Mouse (Mus musculus) brain, embryonic 14.5 days (tissue): ENCODE results near the gene Apom. TPM values are rescaled to one million over a fixed set of nuclear protein-coding genes. Genes with fewer than 3 reads are reported as not detected.
"Not testable (repeated sequence)": the region's sequence is repeated elsewhere in the genome, so short reads cannot be mapped to it uniquely, and the experiment has no call there.

Experiments used
- DNase-seq: peaks from one replicate; pipeline ENCODE4 v3.0.0-alpha.2; 2011; ENCODE audit warnings: low read depth
- CTCF ChIP-seq: fragments of 200-500 bp; IDR thresholded peaks from 2 replicates; pipeline ENCODE4 v1.5.1; 2012; ENCODE audit warnings: inconsistent platforms, mild to moderate bottlenecking, moderate library complexity, borderline replicate concordance; ENCODE audit not compliant: insufficient read depth, insufficient read length; ENCODE audit errors: extremely low read depth
- POLR2A ChIP-seq: fragments of 200-500 bp; IDR thresholded peaks from 2 replicates; pipeline ENCODE4 v1.6.1; 2012; ENCODE audit warnings: mild to moderate bottlenecking, inconsistent platforms, borderline replicate concordance; ENCODE audit not compliant: poor library complexity, insufficient read depth, insufficient read length, severe bottlenecking; ENCODE audit errors: extremely low read depth
- polyA plus RNA-seq: library from polyadenylated mRNA; depleted of rRNA; stranded (reverse); fragments of >200 nt; gene quantifications from 2 replicates; pipeline ENCODE4 v1.2.3, GENCODE M21; 2012

The Apom gene
- polyA plus RNA-seq, 1 experiment = 0.93 TPM

DNA sequence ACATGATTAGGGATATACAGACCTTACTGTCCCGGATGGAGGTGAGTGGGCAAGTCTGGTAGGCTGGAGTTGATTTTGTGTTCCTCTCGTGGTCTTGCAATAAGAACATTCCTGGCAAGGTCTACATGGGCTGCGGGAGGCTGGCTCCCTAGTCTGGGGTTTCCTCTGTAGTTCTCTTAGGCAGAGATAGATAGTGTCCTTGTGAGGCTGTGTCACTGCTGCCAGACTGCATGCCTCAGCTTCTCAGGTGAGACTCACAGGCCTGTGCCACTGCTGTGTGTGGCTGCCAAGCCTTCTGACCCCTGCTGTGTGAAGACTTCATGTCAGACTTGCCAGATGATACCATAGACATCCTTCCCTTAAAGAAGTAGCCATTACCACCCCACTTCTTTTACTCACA lies 7.4 kb upstream of the Apom start:
- TF ChIP-seq POLR2A (no peak), CTCF (no peak)
- no peak for DNase-seq

DNA sequence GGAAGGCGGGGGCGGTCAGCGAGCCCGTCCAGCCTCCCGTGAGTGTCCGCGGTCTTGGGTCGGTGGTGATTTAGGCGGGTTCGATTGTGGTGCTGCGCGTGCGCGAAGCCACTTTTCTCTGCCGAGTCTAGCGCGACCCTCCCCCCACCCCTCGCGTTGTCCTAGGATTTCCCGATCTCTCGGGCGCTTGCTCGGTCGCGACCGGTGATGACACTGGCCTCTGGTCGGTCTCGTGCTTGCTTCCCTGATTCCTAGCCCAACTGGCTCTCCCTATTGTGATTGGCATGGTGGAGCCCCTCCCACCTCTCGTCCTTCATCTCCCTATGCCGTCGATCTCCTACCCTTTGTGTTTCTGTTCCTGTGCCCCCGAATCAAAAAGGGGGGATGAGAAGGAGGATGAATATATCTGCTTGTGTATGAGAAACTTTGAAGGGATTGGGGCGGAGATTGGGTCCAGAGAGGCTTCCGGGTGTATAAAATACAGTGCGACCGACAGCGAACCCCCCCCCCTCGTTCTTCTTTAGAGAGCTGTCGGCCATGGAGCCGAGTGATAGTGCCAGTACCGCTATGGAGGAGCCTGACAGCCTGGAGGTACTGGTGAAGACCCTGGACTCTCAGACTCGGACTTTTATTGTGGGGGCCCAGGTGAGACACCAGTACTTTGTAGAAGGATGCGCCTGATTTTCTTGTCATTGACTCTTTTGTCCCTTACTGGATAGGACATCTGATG lies 3.9 kb upstream of the Apom start:
- TF ChIP-seq CTCF = no peak
- no peak for DNase-seq

GRCm38 (mm10) chr17:35134801-35135590 lies 3.1 kb upstream of the Apom start, which contains the start of gene Bag6:
Bag6 (plus strand) TSS chr17:35135178.
- TF ChIP-seq CTCF (no peak), POLR2A (peak; percentile 77)
- peak; percentile 98 for DNase-seq

GRCm38 (mm10) chr17:35133517-35133916 lies 1.7 kb upstream of the Apom start:
- no peak for TF ChIP-seq CTCF
- no peak for TF ChIP-seq POLR2A
- no peak for DNase-seq

DNA sequence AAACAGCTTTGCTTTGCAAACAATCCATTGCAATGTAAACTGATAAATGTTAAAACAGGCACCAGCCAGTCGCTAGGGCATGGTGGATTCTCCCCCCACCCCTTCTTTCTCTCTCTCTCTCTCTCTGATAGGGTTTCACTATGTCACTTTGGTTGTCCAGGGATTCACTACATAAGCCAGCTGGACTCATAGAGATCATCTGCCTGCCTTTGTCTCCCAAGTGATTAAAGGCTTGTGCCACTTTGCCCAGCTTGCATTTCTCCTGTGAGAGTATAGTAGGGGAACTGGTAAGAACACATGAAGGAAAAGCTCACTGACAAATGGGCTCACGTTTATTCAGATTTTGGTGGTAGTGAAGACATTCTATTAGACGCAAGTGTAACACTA lies 317 bp upstream of the Apom start:
- no peak for DNase-seq
- no peak for TF ChIP-seq POLR2A
- no peak for TF ChIP-seq CTCF

DNA sequence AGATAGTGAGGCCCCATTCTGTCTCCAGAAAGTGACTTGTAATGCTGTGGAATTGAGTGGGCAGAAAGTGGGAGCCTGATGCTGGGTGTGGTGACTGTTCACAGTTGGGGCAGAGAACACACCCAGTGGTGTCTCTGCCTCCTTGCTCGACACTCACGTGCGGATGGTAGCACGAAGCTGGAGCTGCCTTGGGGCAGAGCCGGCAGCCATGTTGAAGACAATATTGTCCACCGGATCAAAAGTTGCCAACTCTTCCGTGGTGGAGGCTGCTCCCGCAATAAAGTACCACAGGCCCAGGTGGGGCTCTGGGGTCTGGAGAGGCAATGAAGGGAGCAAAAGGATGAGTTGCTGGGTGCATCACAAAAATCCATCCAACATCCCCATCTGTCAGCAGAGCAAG lies 812 bp downstream of the Apom start:
- TF ChIP-seq CTCF (no peak), POLR2A (no peak)
- no peak for DNase-seq

DNA sequence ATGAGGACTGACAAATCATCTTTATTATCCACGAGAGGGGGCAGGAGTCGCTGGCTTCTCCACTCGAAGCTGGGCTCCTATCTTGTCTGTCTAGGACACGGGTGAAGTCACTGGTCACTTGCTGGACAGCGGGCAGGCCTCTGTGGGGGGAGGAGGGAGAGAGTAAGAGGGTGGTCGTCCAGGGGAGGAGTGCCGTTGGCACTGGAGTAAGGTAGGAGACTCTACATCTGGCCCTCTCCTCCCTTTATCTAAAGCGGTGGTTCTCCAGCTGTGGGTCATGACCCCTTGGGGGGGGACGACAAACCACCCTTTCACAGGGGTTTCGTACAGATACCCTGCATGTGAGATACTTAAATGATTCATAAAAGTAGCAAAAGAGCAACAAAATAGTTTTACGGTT lies 2.9 kb downstream of the Apom start:
- TF ChIP-seq CTCF (no peak), POLR2A (no peak)
- DNase-seq = no peak

DNA sequence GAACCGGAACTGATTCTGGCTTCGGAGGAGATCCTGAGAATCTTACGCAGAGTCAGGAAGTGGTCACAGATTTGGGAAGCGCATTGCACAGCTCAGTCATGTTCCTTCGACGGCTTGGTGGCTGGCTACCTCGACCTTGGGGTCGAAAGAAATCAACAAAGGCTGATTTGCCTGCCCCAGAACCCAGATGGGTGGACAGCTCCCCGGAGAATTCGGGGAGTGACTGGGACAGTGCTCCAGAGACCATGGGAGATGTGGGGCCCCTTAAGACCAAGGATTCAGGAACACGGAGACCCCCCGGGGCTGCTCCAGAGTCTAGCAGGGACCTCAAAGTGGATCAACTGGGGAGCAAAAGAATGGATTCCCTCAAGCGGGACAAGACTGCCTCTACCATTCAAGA lies 4.8 kb downstream of the Apom start:
- no peak for TF ChIP-seq CTCF
- no peak for TF ChIP-seq POLR2A
- no peak for DNase-seq

DNA sequence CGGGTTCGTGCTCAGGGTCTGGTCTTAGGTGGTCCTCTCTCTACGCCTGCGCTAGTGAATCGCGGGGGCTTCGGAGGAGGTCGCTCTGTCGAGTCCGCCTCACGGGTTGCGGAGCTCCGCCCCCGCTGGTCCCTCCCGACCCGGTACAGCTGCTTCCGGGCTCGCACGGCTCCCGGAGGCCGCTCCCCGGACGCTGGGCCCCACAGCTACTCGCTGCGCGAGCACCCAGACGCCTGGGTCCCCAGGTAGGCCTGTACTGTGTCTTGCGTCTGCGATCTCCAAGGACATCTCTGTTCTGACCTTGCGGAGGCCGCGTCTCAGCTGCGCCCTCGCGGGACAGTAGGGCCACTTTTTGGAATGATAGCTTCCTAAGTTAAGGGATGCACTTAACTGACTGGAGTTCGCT lies 5.6 kb downstream of the Apom start, which contains the start of gene D17H6S53E:
D17H6S53E (plus strand) TSS at position 168 of the 406 bp plus-strand sequence.
- TF ChIP-seq POLR2A (peak; percentile 62), CTCF (no peak)
- peak; percentile 81 for DNase-seq

GRCm38 (mm10) chr17:35125578-35125977 lies 6.3 kb downstream of the Apom start:
- TF ChIP-seq CTCF = no peak
- no peak for TF ChIP-seq POLR2A
- DNase-seq = no peak

GRCm38 (mm10) chr17:35125081-35125480 lies 6.8 kb downstream of the Apom start:
- DNase-seq = no peak
- TF ChIP-seq CTCF (no peak), POLR2A (no peak)

- not testable (repeated sequence) for DNase-seq
Observed at GRCm38 (mm10) chr17:35124261-35124896, 7.5 kb downstream of the Apom start.

- DNase-seq = not testable (repeated sequence)
Observed at GRCm38 (mm10) chr17:35123287-35123686, 8.6 kb downstream of the Apom start.

DNA sequence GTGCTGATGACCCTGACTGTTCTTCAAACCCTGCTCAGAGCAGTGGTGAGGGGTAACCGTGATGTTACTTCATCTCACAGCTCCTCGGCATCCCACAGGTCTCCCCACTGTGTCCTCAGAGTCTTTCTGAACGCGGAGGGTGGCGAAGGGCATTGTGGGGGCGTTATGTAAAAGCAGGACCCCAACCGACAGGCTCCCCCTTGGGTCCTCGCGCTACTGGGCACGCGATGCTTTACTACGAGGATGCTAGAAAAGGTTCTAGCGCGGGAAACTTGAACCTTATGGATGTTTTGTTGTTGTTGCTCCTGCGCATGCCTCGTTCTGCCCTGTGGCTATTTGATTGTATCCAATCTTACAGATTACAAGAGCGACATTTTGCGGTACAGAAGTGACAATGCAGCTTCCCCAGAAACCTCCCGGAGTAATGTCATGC lies 10.0 kb downstream of the Apom start, which contains the start of gene Csnk2b:
Csnk2b (minus strand) TSS at position 183 of the 433 bp plus-strand sequence.
- peak; percentile 92 for DNase-seq
- TF ChIP-seq POLR2A = no peak
- peak; percentile 36; the same call in 1 of the 2 replicates for TF ChIP-seq CTCF
